Mouse (Mus musculus): ENCODE data around the gene Dzip1l. TPM values are rescaled to one million over a fixed set of nuclear protein-coding genes. Genes with fewer than 3 reads are reported as not detected.
A peak's percentile ranks its signal among the peaks of the same experiment; 100 is the strongest.

The Dzip1l gene
- polyA plus RNA-seq, 1 experiment from 2014 or later: 7.9 TPM

GRCm38 (mm10) chr9:99622034-99622433, 7.3 kb upstream of the Dzip1l start:
- WGBS: 88% methylated on average over 1 of the region's 1 CpGs
- no peak for ATAC-seq (ENCODE audit: low FRiP score)
- H3K36me3 ChIP-seq (replicated peaks; ENCODE audit: control insufficient read depth, insufficient read depth): no peaks in the 10 kb centered on the region
- no peak overlapping the region for H3K4me2 ChIP-seq (replicated peaks)
- H3K9ac ChIP-seq: no peak overlapping the region
- H3K4me3 ChIP-seq (replicated peaks; ENCODE audit: low read length): no peak overlapping the region
- no peak for DNase-seq (ENCODE audit: low spot score)
- no peak overlapping the region for H3K27ac ChIP-seq
- H3K4me1 ChIP-seq (replicated peaks; ENCODE audit: control insufficient read depth, insufficient read depth, low read length): no peaks in the 10 kb centered on the region
- H3K9me3 ChIP-seq (ENCODE audit: control insufficient read depth, low read length): no peaks in the 10 kb centered on the region
- H3K27me3 ChIP-seq (ENCODE audit: control insufficient read depth, insufficient read depth, low read length): no peaks in the 10 kb centered on the region

DNA sequence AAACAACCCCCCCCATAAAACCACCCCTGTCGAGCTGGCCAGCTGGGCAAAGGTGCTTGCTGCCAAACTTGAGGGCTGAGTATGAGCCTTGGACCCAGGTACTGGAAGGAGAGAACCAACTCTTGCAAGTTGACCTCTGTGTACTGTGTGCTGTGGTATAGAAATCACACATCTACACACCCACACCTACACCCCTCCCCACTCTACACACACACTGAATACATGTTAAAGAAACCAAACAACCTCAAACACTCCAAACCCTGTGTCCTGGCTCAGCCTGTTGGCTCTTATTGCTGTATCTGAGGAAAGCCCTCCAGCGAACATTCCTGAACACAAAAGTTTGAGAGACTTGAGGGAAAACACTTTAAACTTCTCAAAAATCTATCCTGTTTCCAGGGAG, 6.3 kb upstream of the Dzip1l start:
- Histone ChIP-seq H3K9ac (no peak overlapping the region), H3K27ac (no peak overlapping the region), H3K9me3 (ENCODE audit: control insufficient read depth, low read length) (no peaks in the 10 kb centered on the region), H3K27me3 (ENCODE audit: control insufficient read depth, insufficient read depth, low read length) (no peaks in the 10 kb centered on the region), H3K36me3 (replicated peaks; ENCODE audit: control insufficient read depth, insufficient read depth) (no peaks in the 10 kb centered on the region), H3K4me2 (replicated peaks) (no peak overlapping the region), H3K4me3 (replicated peaks; ENCODE audit: low read length) (no peak overlapping the region), H3K4me1 (replicated peaks; ENCODE audit: control insufficient read depth, insufficient read depth, low read length) (no peaks in the 10 kb centered on the region)
- WGBS: 67% methylated on average over 2 of the region's 2 CpGs
- no peak for ATAC-seq (ENCODE audit: low FRiP score)
- no peak for DNase-seq (ENCODE audit: low spot score)

- Histone ChIP-seq H3K27ac (no peak overlapping the region), H3K27me3 (ENCODE audit: control insufficient read depth, insufficient read depth, low read length) (no peaks in the 10 kb centered on the region), H3K9ac (no peak overlapping the region), H3K9me3 (ENCODE audit: control insufficient read depth, low read length) (no peaks in the 10 kb centered on the region), H3K36me3 (replicated peaks; ENCODE audit: control insufficient read depth, insufficient read depth) (no peaks in the 10 kb centered on the region), H3K4me3 (replicated peaks; ENCODE audit: low read length) (no peak overlapping the region), H3K4me2 (replicated peaks) (no peak overlapping the region), H3K4me1 (replicated peaks; ENCODE audit: control insufficient read depth, insufficient read depth, low read length) (peaks cover 6% of the 10 kb centered on the region; the same call in 1 of the 2 replicates)
- DNase-seq (ENCODE audit: low spot score) (no peak), ATAC-seq (ENCODE audit: low FRiP score) (no peak)
- WGBS: 87% methylated on average over 6 of the region's 6 CpGs
These were observed 5.2 kb upstream of the Dzip1l start for GRCm38 (mm10) chr9:99624117-99624516.

- Histone ChIP-seq H3K27ac (peak overlapping the region; percentile 70; the same call in 1 of the 2 replicates), H3K4me2 (replicated peaks) (peak overlapping the region; percentile 68), H3K27me3 (ENCODE audit: control insufficient read depth, insufficient read depth, low read length) (no peaks in the 10 kb centered on the region), H3K4me3 (replicated peaks; ENCODE audit: low read length) (peak overlapping the region; percentile 52), H3K9ac (no peak overlapping the region; the same call in 1 of the 2 replicates), H3K9me3 (ENCODE audit: control insufficient read depth, low read length) (no peaks in the 10 kb centered on the region), H3K36me3 (replicated peaks; ENCODE audit: control insufficient read depth, insufficient read depth) (no peaks in the 10 kb centered on the region), H3K4me1 (replicated peaks; ENCODE audit: control insufficient read depth, insufficient read depth, low read length) (peaks cover 17% of the 10 kb centered on the region)
- no peak for DNase-seq (ENCODE audit: low spot score)
- WGBS: 59% methylated on average over 4 of the region's 4 CpGs
- ATAC-seq (ENCODE audit: low FRiP score): no peak
These were observed 715 bp upstream of the Dzip1l start for GRCm38 (mm10) chr9:99628581-99628980.

DNA sequence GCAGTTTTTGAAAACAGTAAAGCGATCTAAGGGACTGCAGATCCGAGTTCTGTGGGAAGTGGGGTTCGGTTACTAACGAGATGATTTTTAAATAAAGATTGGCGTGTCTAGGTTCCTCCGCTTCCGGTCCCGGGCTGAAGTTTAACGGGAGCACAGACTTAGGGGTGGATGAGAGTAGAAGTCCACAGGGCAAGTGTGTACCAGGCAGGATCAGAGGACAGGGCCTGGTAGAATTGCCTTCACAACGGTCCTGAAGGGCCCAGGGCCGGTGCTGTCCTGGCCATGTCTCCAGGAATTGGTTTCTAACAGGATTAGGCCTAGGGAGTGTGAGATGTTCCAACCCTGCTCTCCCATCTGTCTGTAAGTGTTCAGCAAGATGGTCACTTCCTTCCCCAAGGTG, 775 bp downstream of the Dzip1l start:
- DNase-seq (ENCODE audit: low spot score) (peak; percentile 30), ATAC-seq (ENCODE audit: low FRiP score) (peak; percentile 19; the same call in 1 of the 2 replicates)
- Histone ChIP-seq H3K9me3 (ENCODE audit: control insufficient read depth, low read length) (no peaks in the 10 kb centered on the region), H3K27ac (peak overlapping the region; percentile 70), H3K36me3 (replicated peaks; ENCODE audit: control insufficient read depth, insufficient read depth) (no peaks in the 10 kb centered on the region), H3K4me1 (replicated peaks; ENCODE audit: control insufficient read depth, insufficient read depth, low read length) (peaks cover 17% of the 10 kb centered on the region), H3K27me3 (ENCODE audit: control insufficient read depth, insufficient read depth, low read length) (no peaks in the 10 kb centered on the region), H3K4me2 (replicated peaks) (peak overlapping the region; percentile 68), H3K4me3 (replicated peaks; ENCODE audit: low read length) (peak overlapping the region; percentile 52), H3K9ac (peak overlapping the region; percentile 62)
- WGBS: under 1% methylated on average over 11 of the region's 11 CpGs

GRCm38 (mm10) chr9:99630528-99631125, 1.3 kb downstream of the Dzip1l start:
- no peak for ATAC-seq (ENCODE audit: low FRiP score)
- Histone ChIP-seq H3K27me3 (ENCODE audit: control insufficient read depth, insufficient read depth, low read length) (no peaks in the 10 kb centered on the region), H3K9me3 (ENCODE audit: control insufficient read depth, low read length) (no peaks in the 10 kb centered on the region), H3K27ac (peak overlapping the region; percentile 70), H3K4me2 (replicated peaks) (peak overlapping the region; percentile 68), H3K4me3 (replicated peaks; ENCODE audit: low read length) (peak overlapping the region; percentile 52), H3K4me1 (replicated peaks; ENCODE audit: control insufficient read depth, insufficient read depth, low read length) (peaks cover 17% of the 10 kb centered on the region), H3K36me3 (replicated peaks; ENCODE audit: control insufficient read depth, insufficient read depth) (no peaks in the 10 kb centered on the region), H3K9ac (peak overlapping the region; percentile 62)
- WGBS: 44% methylated on average over 9 of the region's 9 CpGs
- no peak for DNase-seq (ENCODE audit: low spot score)

- peak; percentile 59 for DNase-seq (ENCODE audit: low spot score)
- Histone ChIP-seq H3K9me3 (ENCODE audit: control insufficient read depth, low read length) (no peaks in the 10 kb centered on the region), H3K9ac (no peak overlapping the region; the same call in 1 of the 2 replicates), H3K4me1 (replicated peaks; ENCODE audit: control insufficient read depth, insufficient read depth, low read length) (peaks cover 17% of the 10 kb centered on the region), H3K4me3 (replicated peaks; ENCODE audit: low read length) (no peak overlapping the region), H3K27ac (peak overlapping the region; percentile 39), H3K36me3 (replicated peaks; ENCODE audit: control insufficient read depth, insufficient read depth) (no peaks in the 10 kb centered on the region), H3K4me2 (replicated peaks) (peak overlapping the region; percentile 37), H3K27me3 (ENCODE audit: control insufficient read depth, insufficient read depth, low read length) (no peaks in the 10 kb centered on the region)
- WGBS: 13% methylated on average over 2 of the region's 2 CpGs
- ATAC-seq (ENCODE audit: low FRiP score): no peak
These were observed 2.5 kb downstream of the Dzip1l start for GRCm38 (mm10) chr9:99631781-99632180.

DNA sequence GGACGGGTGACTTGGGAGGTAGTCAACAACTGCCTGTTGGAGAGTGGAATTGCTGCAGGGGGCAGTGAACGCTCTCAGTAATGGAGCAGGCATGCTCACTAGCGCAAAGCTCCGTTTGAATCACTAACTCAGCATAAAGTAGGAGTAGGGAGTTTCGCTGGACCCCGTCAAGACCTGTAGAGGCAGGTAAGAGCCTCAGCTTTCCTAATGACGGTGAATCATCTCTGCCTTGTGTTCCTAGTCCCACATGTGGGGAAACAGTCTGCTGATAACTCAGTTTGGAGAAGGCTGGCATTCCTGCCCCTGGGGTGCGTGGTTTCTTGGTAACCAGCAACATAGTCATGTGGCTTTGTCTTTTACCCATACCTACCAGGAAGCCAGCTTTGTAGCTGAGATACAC, 3.0 kb downstream of the Dzip1l start:
- no peaks in the 10 kb centered on the region for H3K9me3 ChIP-seq (ENCODE audit: control insufficient read depth, low read length)
- H3K36me3 ChIP-seq (replicated peaks; ENCODE audit: control insufficient read depth, insufficient read depth): 0 out of 2 replicates have a peak, but pooled peaks cover under 1% of the 10 kb centered on the region
- peak; percentile 39 for DNase-seq (ENCODE audit: low spot score)
- H3K4me1 ChIP-seq (replicated peaks; ENCODE audit: control insufficient read depth, insufficient read depth, low read length): peaks cover 17% of the 10 kb centered on the region
- 26% methylated on average over 8 of the region's 8 CpGs for WGBS
- H3K4me3 ChIP-seq (replicated peaks; ENCODE audit: low read length): no peak overlapping the region
- no peaks in the 10 kb centered on the region for H3K27me3 ChIP-seq (ENCODE audit: control insufficient read depth, insufficient read depth, low read length)
- no peak overlapping the region for H3K9ac ChIP-seq
- H3K4me2 ChIP-seq (replicated peaks): peak overlapping the region; percentile 37
- no peak for ATAC-seq (ENCODE audit: low FRiP score)
- peak overlapping the region; percentile 39 for H3K27ac ChIP-seq

DNA sequence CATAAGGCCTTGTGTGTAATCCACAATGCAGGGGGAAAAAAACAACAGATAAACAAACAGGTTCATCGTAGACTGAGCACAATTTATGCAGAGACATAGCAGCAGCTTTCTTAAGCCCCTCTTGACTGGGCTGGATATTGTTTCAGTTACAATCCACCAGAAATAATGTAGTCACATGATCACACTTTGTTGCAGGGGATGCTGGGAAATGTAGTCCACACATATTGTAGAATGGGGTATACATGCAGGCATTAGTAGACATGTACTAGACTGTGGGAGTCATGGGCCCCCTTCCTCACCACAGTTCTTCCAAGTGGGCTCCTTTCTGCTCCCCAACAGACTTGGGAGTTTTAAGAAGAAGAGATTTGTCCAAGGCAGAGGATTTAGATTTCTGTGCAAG, 7.5 kb downstream of the Dzip1l start:
- Histone ChIP-seq H3K36me3 (replicated peaks; ENCODE audit: control insufficient read depth, insufficient read depth) (peaks cover 17% of the 10 kb centered on the region; the same call in 1 of the 2 replicates), H3K4me3 (replicated peaks; ENCODE audit: low read length) (no peak overlapping the region), H3K4me1 (replicated peaks; ENCODE audit: control insufficient read depth, insufficient read depth, low read length) (no peaks in the 10 kb centered on the region; the same call in 1 of the 2 replicates), H3K27ac (no peak overlapping the region), H3K4me2 (replicated peaks) (no peak overlapping the region), H3K27me3 (ENCODE audit: control insufficient read depth, insufficient read depth, low read length) (no peaks in the 10 kb centered on the region), H3K9ac (no peak overlapping the region), H3K9me3 (ENCODE audit: control insufficient read depth, low read length) (no peaks in the 10 kb centered on the region)
- DNase-seq (ENCODE audit: low spot score) (peak; percentile 51), ATAC-seq (ENCODE audit: low FRiP score) (peak; percentile 36; the same call in 1 of the 2 replicates)
- WGBS: 89% methylated on average over 1 of the region's 1 CpGs
